Mouse (Mus musculus): Measurements from ENCODE around the gene Fkbp1a. TPM values are rescaled to one million over a fixed set of nuclear protein-coding genes. Genes with fewer than 3 reads are reported as not detected.

Gene Fkbp1a
- polyA plus RNA-seq, 1 experiment from 2014 or later: 602 TPM

GRCm38 (mm10) chr2:151609974-151610373 lies 67.7 kb downstream of the Fkbp1a start:
- Histone ChIP-seq H3K4me3 (replicated peaks; ENCODE audit: low read depth, low read length) (no peak overlapping the region), H3K36me3 (ENCODE audit: control insufficient read depth, insufficient read depth, low read length) (no peaks in the 10 kb centered on the region), H3K27ac (replicated peaks; ENCODE audit: low read depth, low read length) (no peak overlapping the region), H3K4me1 (ENCODE audit: control insufficient read depth, insufficient read depth, low read length) (0 out of 2 replicates have a peak, but pooled peaks cover 10% of the 10 kb centered on the region), H3K4me2 (ENCODE audit: low read length) (no peak overlapping the region), H3K27me3 (ENCODE audit: control insufficient read depth, insufficient read depth, low read length) (no peaks in the 10 kb centered on the region), H3K9ac (replicated peaks; ENCODE audit: low read length) (no peak overlapping the region), H3K9me3 (ENCODE audit: control insufficient read depth, low read length) (no peaks in the 10 kb centered on the region)
- ATAC-seq (ENCODE audit: low FRiP score, low TSS enrichment): no peak
- peak; percentile 46 for DNase-seq
- WGBS: 19% methylated on average over 3 of the region's 3 CpGs

Other genes starting within 250 kb of the Fkbp1a start
- not detected in 2 replicates for gene 4921509C19Rik, start 66.3 kb upstream of the Fkbp1a start, polyA plus RNA-seq (2014; fragmentation: Nextera tagmentation; extraction: Ambion mirVana)
- 194 and 260 TPM in 2 replicates for gene Nsfl1c, start 48.3 kb upstream of the Fkbp1a start, polyA plus RNA-seq (2014; fragmentation: Nextera tagmentation; extraction: Ambion mirVana)
- 0.50 and 0.62 TPM in 2 replicates for gene Sdcbp2, start 30.1 kb downstream of the Fkbp1a start, polyA plus RNA-seq (2014; fragmentation: Nextera tagmentation; extraction: Ambion mirVana)
- gene Snph, start 90.1 kb downstream of the Fkbp1a start, polyA plus RNA-seq (2014; fragmentation: Nextera tagmentation; extraction: Ambion mirVana): 17.2 and 18.3 TPM in 2 replicates
- gene Rad21l, start 126.0 kb downstream of the Fkbp1a start, polyA plus RNA-seq (2014; fragmentation: Nextera tagmentation; extraction: Ambion mirVana): 0.13 TPM in 1 of 2 replicates, not detected in the other
- gene Tmem74b, start 159.5 kb downstream of the Fkbp1a start, polyA plus RNA-seq (2014; fragmentation: Nextera tagmentation; extraction: Ambion mirVana): 20.7 and 25.0 TPM in 2 replicates
- 64.8 and 69.1 TPM in 2 replicates for gene Psmf1, start 201.7 kb downstream of the Fkbp1a start, polyA plus RNA-seq (2014; fragmentation: Nextera tagmentation; extraction: Ambion mirVana)

Data from midbrain, embryonic 14.5 days (tissue).